Mouse (Mus musculus) embryonic facial prominence, embryonic 11.5 days (tissue): ENCODE data around the gene 1700011L22Rik. TPM values are rescaled to one million over a fixed set of nuclear protein-coding genes. Genes with fewer than 3 reads are reported as not detected.

Source experiments
- ATAC-seq: fragments of 200-750 bp; cut with Nextera tagmentation; replicated peaks from 2 replicates; pipeline ENCODE4 v1.8.0; 2017; ENCODE audit warnings: low read depth; ENCODE audit not compliant: insufficient number of reproducible peaks, low FRiP score, low TSS enrichment
- DNase-seq: peaks from one replicate; pipeline ENCODE4 v3.0.0-alpha.2; 2015; ENCODE audit warnings: low spot score
- H3K27ac ChIP-seq: fragments of 300-500 bp; sonication (generic); replicated peaks from 2 replicates; pipeline ENCODE4 v1.5.1; 2014; ENCODE audit warnings: mild to moderate bottlenecking, low read depth, low read length, control low read depth
- H3K27me3 ChIP-seq: fragments of 300-500 bp; sonication (generic); 2 replicates; pipeline ENCODE4 v1.6.1; 2014; ENCODE audit warnings: mild to moderate bottlenecking, low read length, moderate library complexity, mixed read lengths; ENCODE audit not compliant: control insufficient read depth, insufficient read depth
- H3K36me3 ChIP-seq: fragments of 300-500 bp; sonication (generic); replicated peaks from 2 replicates; pipeline ENCODE4 v1.6.1; 2014; ENCODE audit warnings: low read depth, mild to moderate bottlenecking, low read length, moderate library complexity, mixed read lengths; ENCODE audit not compliant: control insufficient read depth, insufficient read depth
- H3K4me1 ChIP-seq: fragments of 300-500 bp; sonication (generic); 2 replicates; pipeline ENCODE4 v1.6.1; 2014; ENCODE audit warnings: low read length, mixed read lengths; ENCODE audit not compliant: control insufficient read depth, insufficient read depth
- H3K4me2 ChIP-seq: fragments of 300-500 bp; sonication (generic); 2 replicates; pipeline ENCODE4 v1.6.1; 2014; ENCODE audit warnings: low read depth, mild to moderate bottlenecking, control low read depth, low read length, moderate library complexity
- H3K4me3 ChIP-seq: fragments of 300-500 bp; sonication (generic); 2 replicates; pipeline ENCODE4 v1.5.1; 2014; ENCODE audit warnings: low read depth, low read length, control low read depth
- H3K9ac ChIP-seq: fragments of 300-500 bp; sonication (generic); replicated peaks from 2 replicates; pipeline ENCODE4 v1.6.1; 2014; ENCODE audit warnings: mild to moderate bottlenecking, control low read depth, low read length
- H3K9me3 ChIP-seq: fragments of 300-500 bp; sonication (generic); replicated peaks from 2 replicates; pipeline ENCODE4 v1.6.1; 2016; ENCODE audit warnings: mild to moderate bottlenecking, low read length, inconsistent platforms, mixed read lengths; ENCODE audit not compliant: control insufficient read depth
- WGBS: fragments of 180-500 bp; shearing (Covaris S2); extraction: QIAGEN DNeasy Blood & Tissue Kit; methylation state at CpG from one replicate; pipeline ENCODE4 v1.1.7; 2014; 5-methylcytosine and 5-hydroxymethylcytosine counted together
- polyA plus RNA-seq: library from polyadenylated mRNA; unstranded; fragments of >200 nt; fragmentation: Nextera tagmentation; extraction: Ambion mirVana; gene quantifications from 2 replicates; pipeline ENCODE4 v1.2.1, GENCODE M21; 2014

Gene 1700011L22Rik
- polyA plus RNA-seq, 1 experiment from 2014 or later: not detected

- no peaks in the 10 kb centered on the region for H3K27me3 ChIP-seq
- no peak for ATAC-seq
- 74% methylated on average over 4 of the region's 4 CpGs for WGBS
- H3K4me1 ChIP-seq: no peaks in the 10 kb centered on the region
- no peak overlapping the region for H3K9ac ChIP-seq
- no peak for DNase-seq
- H3K4me2 ChIP-seq: no peak overlapping the region
- H3K27ac ChIP-seq: no peak overlapping the region
- H3K4me3 ChIP-seq: no peak overlapping the region
- no peaks in the 10 kb centered on the region for H3K9me3 ChIP-seq
- peaks cover 4% of the 10 kb centered on the region for H3K36me3 ChIP-seq
Observed at GRCm38 (mm10) chr8:79196481-79196880, 51.9 kb downstream of the 1700011L22Rik start.

DNA sequence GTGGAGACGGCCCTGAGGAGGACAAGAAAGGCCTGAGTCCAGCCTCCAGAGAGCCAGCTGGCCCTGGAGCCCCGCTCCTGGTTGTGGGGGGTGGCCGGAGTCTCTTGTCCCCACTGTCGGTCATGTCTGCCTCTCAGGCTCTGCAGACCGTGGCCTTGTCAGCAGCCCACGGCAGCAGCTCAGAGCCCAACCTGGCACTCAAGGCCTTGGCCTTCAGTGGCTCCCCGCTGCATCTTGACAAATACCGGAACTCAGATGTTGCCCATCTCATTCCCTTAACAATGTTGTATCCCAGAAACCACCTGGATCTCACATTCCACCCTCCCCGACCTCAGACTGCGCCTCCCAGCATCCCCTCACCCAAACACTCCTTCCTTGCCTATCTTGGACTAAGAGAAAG, 58.3 kb downstream of the 1700011L22Rik start:
- H3K4me1 ChIP-seq: no peaks in the 10 kb centered on the region
- H3K4me2 ChIP-seq: no peak overlapping the region
- H3K27me3 ChIP-seq: no peaks in the 10 kb centered on the region
- 90% methylated on average over 10 of the region's 10 CpGs for WGBS
- H3K4me3 ChIP-seq: no peak overlapping the region
- peaks cover 13% of the 10 kb centered on the region for H3K36me3 ChIP-seq
- DNase-seq (no peak), ATAC-seq (no peak)
- no peak overlapping the region for H3K27ac ChIP-seq
- no peaks in the 10 kb centered on the region for H3K9me3 ChIP-seq
- H3K9ac ChIP-seq: no peak overlapping the region

DNA sequence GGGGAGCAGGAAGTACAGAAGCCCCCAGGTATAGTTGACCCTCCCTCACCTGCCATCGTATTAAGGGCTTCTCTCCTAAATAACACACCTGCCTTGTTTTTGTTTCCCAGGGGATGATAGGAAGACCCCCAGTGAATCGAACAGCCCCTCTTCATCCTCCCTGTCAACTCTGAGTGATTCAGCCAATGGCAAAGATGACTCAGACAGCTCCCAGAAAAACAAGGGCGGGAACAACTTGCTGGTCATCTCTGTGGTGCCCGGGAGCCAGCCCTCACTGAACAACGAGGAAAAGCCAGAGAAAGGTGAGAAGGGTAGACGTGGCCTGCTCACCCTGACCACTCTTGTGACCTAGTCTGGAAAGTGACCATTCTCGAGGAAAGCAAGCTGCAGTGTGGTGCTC, 62.9 kb downstream of the 1700011L22Rik start:
- 85% methylated on average over 7 of the region's 7 CpGs for WGBS
- no peak for ATAC-seq
- H3K36me3 ChIP-seq: peaks cover 15% of the 10 kb centered on the region

GRCm38 (mm10) chr8:79179678-79180077, 68.7 kb downstream of the 1700011L22Rik start:
- WGBS: 83% methylated on average over 6 of the region's 6 CpGs
- no peaks in the 10 kb centered on the region for H3K9me3 ChIP-seq
- no peak overlapping the region for H3K27ac ChIP-seq
- no peaks in the 10 kb centered on the region for H3K27me3 ChIP-seq
- no peak overlapping the region for H3K9ac ChIP-seq
- H3K4me2 ChIP-seq: no peak overlapping the region
- DNase-seq (no peak), ATAC-seq (no peak)
- H3K36me3 ChIP-seq: peaks cover 8% of the 10 kb centered on the region
- H3K4me1 ChIP-seq: no peaks in the 10 kb centered on the region
- H3K4me3 ChIP-seq: no peak overlapping the region

More for the DNA sequence above, 62.9 kb downstream of the 1700011L22Rik start:
- H3K27me3 ChIP-seq: no peaks in the 10 kb centered on the region
- H3K27ac ChIP-seq: no peak overlapping the region
- H3K4me1 ChIP-seq: no peaks in the 10 kb centered on the region
- DNase-seq: no peak
- no peak overlapping the region for H3K4me3 ChIP-seq
- H3K4me2 ChIP-seq: no peak overlapping the region
- no peaks in the 10 kb centered on the region for H3K9me3 ChIP-seq
- H3K9ac ChIP-seq: no peak overlapping the region

DNA sequence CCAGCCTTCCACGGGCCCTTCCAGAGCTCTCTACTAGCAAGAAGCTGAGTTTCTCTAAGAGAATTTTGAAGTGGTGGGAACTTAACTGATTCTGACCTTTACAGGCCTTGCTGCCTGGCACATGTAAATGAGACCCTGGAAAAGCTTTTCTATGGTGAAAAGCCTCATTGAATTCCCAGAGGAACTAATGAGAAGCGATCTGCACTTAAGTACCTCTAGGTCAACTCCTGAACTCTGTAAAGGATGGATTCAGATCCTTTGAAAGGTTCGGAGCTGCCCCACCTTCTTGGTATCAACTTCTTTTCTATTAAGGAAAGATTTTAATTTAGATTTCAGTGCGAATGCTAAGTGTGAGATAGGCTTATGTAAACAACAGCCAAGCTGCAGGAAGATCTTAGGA, 72.4 kb downstream of the 1700011L22Rik start:
- H3K9ac ChIP-seq: no peak overlapping the region
- no peak overlapping the region for H3K27ac ChIP-seq
- H3K36me3 ChIP-seq: peaks cover 3% of the 10 kb centered on the region
- no peak overlapping the region for H3K4me2 ChIP-seq
- no peak for ATAC-seq
- no peaks in the 10 kb centered on the region for H3K27me3 ChIP-seq
- H3K4me3 ChIP-seq: no peak overlapping the region
- no peaks in the 10 kb centered on the region for H3K4me1 ChIP-seq
- DNase-seq: no peak
- 62% methylated on average over 4 of the region's 4 CpGs for WGBS
- H3K9me3 ChIP-seq: no peaks in the 10 kb centered on the region

GRCm38 (mm10) chr8:79173606-79174005, 74.8 kb downstream of the 1700011L22Rik start:
- Histone ChIP-seq H3K9me3 (no peaks in the 10 kb centered on the region), H3K4me2 (no peak overlapping the region), H3K36me3 (peaks cover 3% of the 10 kb centered on the region; the same call in 1 of the 2 replicates), H3K27ac (no peak overlapping the region), H3K4me3 (no peak overlapping the region), H3K27me3 (no peaks in the 10 kb centered on the region), H3K4me1 (no peaks in the 10 kb centered on the region), H3K9ac (no peak overlapping the region)
- ATAC-seq: no peak
- no peak for DNase-seq
- 61% methylated on average over 4 of the region's 4 CpGs for WGBS

DNA sequence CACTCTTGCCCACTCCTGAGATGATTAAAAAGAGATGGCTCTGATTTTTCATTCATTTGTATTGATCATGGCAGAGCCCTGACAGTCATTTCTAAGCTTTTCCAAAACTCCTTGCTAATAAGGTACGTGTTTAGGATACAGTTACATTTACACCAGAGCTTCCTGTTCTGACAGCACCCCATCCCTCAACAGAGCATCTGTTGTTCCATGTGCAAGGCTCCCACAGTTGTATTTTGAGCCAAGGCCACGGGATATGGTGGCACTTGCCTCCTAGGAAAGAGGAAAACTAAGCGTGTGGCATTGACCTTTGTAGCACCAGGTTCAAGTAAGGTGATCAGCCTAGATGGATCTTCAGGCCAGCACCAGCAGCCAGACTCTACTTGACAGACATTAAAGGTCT, 83.1 kb downstream of the 1700011L22Rik start:
- Histone ChIP-seq H3K27ac (no peak overlapping the region), H3K9ac (no peak overlapping the region), H3K4me1 (no peaks in the 10 kb centered on the region), H3K4me3 (no peak overlapping the region), H3K9me3 (no peaks in the 10 kb centered on the region), H3K27me3 (no peaks in the 10 kb centered on the region), H3K4me2 (no peak overlapping the region), H3K36me3 (no peaks in the 10 kb centered on the region)
- ATAC-seq (no peak), DNase-seq (no peak)
- 80% methylated on average over 3 of the region's 3 CpGs for whole genome bisulfite sequencing

GRCm38 (mm10) chr8:79164336-79164735, 84.0 kb downstream of the 1700011L22Rik start:
- WGBS: 77% methylated on average over 1 of the region's 1 CpGs
- Histone ChIP-seq H3K4me2 (no peak overlapping the region), H3K9ac (no peak overlapping the region), H3K36me3 (no peaks in the 10 kb centered on the region), H3K4me3 (no peak overlapping the region), H3K27ac (no peak overlapping the region), H3K9me3 (no peaks in the 10 kb centered on the region), H3K27me3 (no peaks in the 10 kb centered on the region), H3K4me1 (no peaks in the 10 kb centered on the region)
- ATAC-seq: no peak
- DNase-seq: no peak
